Mouse (Mus musculus) neural tube, embryonic 13.5 days (tissue): ENCODE data around the gene Dnaja3. TPM values are rescaled to one million over a fixed set of nuclear protein-coding genes. Genes with fewer than 3 reads are reported as not detected.
"Not testable (repeated sequence)": the region's sequence is repeated elsewhere in the genome, so short reads cannot be mapped to it uniquely, and the experiment has no call there.

Source experiments
- ATAC-seq: fragments of 200-750 bp; cut with Nextera tagmentation; 2 replicates; pipeline ENCODE4 v1.8.0; 2017; ENCODE audit warnings: low read depth, mild to moderate bottlenecking, moderate TSS enrichment, moderate library complexity
- H3K27ac ChIP-seq: fragments of 300-500 bp; sonication (generic); replicated peaks from 2 replicates; pipeline ENCODE4 v1.5.1; 2015; ENCODE audit warnings: moderate library complexity, mild to moderate bottlenecking, inconsistent platforms
- H3K27me3 ChIP-seq: fragments of 300-500 bp; sonication (generic); 2 replicates; pipeline ENCODE4 v1.6.1; 2015; ENCODE audit warnings: mild to moderate bottlenecking, inconsistent platforms
- H3K36me3 ChIP-seq: fragments of 300-500 bp; sonication (generic); 2 replicates; pipeline ENCODE4 v1.6.1; 2015; ENCODE audit warnings: mild to moderate bottlenecking, inconsistent platforms
- H3K4me1 ChIP-seq: fragments of 300-500 bp; sonication (generic); replicated peaks from 2 replicates; pipeline ENCODE4 v1.6.1; 2015; ENCODE audit warnings: inconsistent platforms
- H3K4me2 ChIP-seq: fragments of 300-500 bp; sonication (generic); 2 replicates; pipeline ENCODE4 v1.6.1; 2015; ENCODE audit warnings: inconsistent platforms, mild to moderate bottlenecking, moderate library complexity
- H3K4me3 ChIP-seq: fragments of 300-500 bp; sonication (generic); 2 replicates; pipeline ENCODE4 v1.5.1; 2015; ENCODE audit warnings: mild to moderate bottlenecking, inconsistent platforms
- H3K9ac ChIP-seq: fragments of 300-500 bp; sonication (generic); 2 replicates; pipeline ENCODE4 v1.6.1; 2015; ENCODE audit warnings: moderate library complexity, mild to moderate bottlenecking, inconsistent platforms
- H3K9me3 ChIP-seq: fragments of 300-500 bp; sonication (generic); 2 replicates; pipeline ENCODE4 v1.6.1; 2016; ENCODE audit warnings: inconsistent platforms
- WGBS: fragments of 180-500 bp; shearing (Covaris S2); methylation state at CpG from one replicate; pipeline ENCODE4 v1.1.7; 2015; 5-methylcytosine and 5-hydroxymethylcytosine counted together
- polyA plus RNA-seq: library from polyadenylated mRNA; unstranded; fragments of >200 nt; fragmentation: Nextera tagmentation; extraction: Ambion mirVana; gene quantifications from 2 replicates; pipeline ENCODE4 v1.2.1, GENCODE M21; 2015

Gene Dnaja3
- polyA plus RNA-seq, 1 experiment from 2014 or later: 55.7 TPM

DNA sequence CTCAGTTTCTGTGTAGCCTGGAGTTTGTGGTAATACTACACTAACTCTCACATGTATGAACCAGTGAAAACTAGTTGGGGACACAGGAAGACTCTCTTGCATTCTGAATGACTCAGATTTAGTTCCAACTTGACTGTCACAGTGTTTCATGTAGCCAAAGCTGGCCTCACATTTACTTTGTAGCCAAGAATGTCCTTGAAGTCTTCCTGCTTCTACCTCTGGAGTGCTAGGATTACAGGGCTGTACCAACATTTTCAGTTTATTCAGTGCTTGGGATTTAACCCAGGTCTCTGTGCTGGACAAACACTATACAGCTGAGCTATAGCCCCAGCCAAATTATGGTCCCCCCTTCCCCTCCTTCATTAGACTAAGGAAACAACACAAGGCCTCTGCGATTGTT lies 102.4 kb downstream of the Dnaja3 start:
- Histone ChIP-seq H3K9me3 (no peaks in the 10 kb centered on the region), H3K4me2 (no peak overlapping the region), H3K9ac (no peak overlapping the region), H3K36me3 (peaks cover 7% of the 10 kb centered on the region; the same call in 1 of the 2 replicates), H3K4me3 (no peak overlapping the region), H3K27me3 (no peaks in the 10 kb centered on the region), H3K4me1 (no peaks in the 10 kb centered on the region), H3K27ac (no peak overlapping the region)
- WGBS: 93% methylated on average over 1 of the region's 1 CpGs
- no peak for ATAC-seq

DNA sequence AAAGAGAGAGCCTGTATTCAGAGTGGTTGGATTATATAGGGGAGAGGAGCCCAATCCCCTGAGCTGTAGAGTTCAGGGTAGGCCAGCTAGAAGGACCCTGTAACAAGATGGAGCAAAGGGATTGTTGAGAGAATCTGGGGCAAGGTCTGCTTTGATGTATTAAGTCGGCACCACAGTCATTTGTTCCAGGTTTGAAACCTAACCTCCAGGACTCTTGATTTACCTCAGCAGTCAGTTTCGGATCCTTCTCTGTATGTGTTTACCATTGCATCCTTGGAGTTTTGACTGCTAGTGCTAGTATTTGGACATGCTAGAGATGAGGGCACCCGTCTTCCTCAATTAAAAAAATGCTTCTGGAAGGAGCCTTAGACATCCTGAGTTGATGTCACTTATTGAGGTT lies 112.4 kb downstream of the Dnaja3 start:
- no peak overlapping the region for H3K27ac ChIP-seq
- peaks cover 5% of the 10 kb centered on the region for H3K36me3 ChIP-seq
- 92% methylated on average over 3 of the region's 3 CpGs for WGBS
- no peak overlapping the region for H3K9ac ChIP-seq
- no peaks in the 10 kb centered on the region for H3K27me3 ChIP-seq
- no peak for ATAC-seq
- no peak overlapping the region for H3K4me2 ChIP-seq
- 0 out of 2 replicates have a peak, but pooled peaks cover 4% of the 10 kb centered on the region for H3K9me3 ChIP-seq
- H3K4me3 ChIP-seq: no peak overlapping the region
- peaks cover 2% of the 10 kb centered on the region; the same call in 1 of the 2 replicates for H3K4me1 ChIP-seq

DNA sequence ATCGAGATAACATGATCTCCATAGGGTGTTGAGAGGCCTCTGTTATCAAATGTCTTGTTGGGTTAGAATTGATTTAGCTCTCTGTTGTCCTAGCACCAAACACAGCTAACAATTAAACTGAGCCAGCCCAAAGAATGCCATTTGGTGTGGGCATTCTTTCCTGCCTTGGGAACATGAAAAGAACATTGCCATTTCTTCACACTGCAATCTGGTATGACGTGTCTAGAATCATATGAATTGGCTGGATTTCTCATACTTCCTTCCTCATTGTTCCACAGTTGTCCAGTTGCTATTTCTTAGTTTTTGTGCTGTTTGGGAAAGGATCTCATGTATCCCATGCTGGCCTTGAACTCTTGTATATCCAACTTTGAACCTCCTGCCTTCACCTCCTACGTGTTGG lies 114.3 kb downstream of the Dnaja3 start:
- Histone ChIP-seq H3K27ac (no peak overlapping the region), H3K27me3 (no peaks in the 10 kb centered on the region), H3K36me3 (peaks cover 5% of the 10 kb centered on the region), H3K4me3 (no peak overlapping the region), H3K4me1 (peaks cover 10% of the 10 kb centered on the region), H3K4me2 (no peak overlapping the region), H3K9me3 (0 out of 2 replicates have a peak, but pooled peaks cover 4% of the 10 kb centered on the region), H3K9ac (no peak overlapping the region)
- WGBS: 90% methylated on average over 3 of the region's 3 CpGs
- no peak for ATAC-seq

DNA sequence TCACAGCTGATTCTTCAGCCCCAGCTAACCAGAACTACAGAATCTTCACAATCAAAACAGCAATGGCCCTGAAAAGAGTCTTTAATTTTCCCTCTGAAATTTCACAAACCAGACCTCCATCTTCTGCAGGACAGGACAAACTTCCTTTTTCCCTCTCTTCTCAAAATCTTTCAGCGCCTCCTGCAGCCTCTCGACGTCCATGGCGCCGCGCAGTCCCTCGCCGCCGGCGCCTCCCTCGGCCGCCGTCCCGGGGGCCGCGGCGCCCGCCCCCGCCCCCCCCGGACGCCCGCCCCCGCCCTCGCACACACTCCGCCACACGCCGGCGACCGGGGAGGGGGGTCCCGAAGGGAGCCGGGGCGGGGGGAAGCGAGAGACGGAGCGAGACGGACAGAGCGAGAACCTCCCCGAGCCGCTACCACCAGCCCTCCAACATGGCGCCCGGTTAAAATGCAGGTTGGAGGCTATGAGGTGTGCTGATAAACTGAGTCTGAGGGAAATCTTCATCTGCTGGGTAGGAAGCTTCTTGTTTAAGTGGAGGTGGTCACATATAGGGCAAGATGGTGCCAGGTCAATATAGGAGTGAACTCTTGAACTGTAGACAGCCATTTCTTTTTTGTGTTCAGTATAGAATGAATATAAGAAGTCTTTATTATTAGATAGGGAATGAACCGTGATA lies 117.0 kb downstream of the Dnaja3 start:
- not testable (repeated sequence) for H3K36me3 ChIP-seq, H3K27me3 ChIP-seq, H3K9me3 ChIP-seq
- Histone ChIP-seq H3K4me2 (peak overlapping the region; percentile 54), H3K27ac (peak overlapping the region; percentile 81), H3K4me3 (peak overlapping the region; percentile 41), H3K4me1 (peaks cover 10% of the 10 kb centered on the region), H3K9ac (peak overlapping the region; percentile 68)
- 12% methylated on average over 24 of the region's 42 CpGs for WGBS
- peak; percentile 92 for ATAC-seq

Other genes with a start within 250 kb of the Dnaja3 start
- gene Adcy9, start 219.5 kb upstream of the Dnaja3 start, polyA plus RNA-seq: 2.8 and 2.9 TPM in 2 replicates
- 28.9 and 31.8 TPM in 2 replicates for gene Srl, start 98.2 kb upstream of the Dnaja3 start, polyA plus RNA-seq
- 10.2 TPM in 2 replicates for gene Tfap4, start 80.1 kb upstream of the Dnaja3 start, polyA plus RNA-seq
- gene Glis2, start 45.3 kb upstream of the Dnaja3 start, polyA plus RNA-seq: 22.2 and 28.8 TPM in 2 replicates
- 152 and 169 TPM in 2 replicates for gene Pam16, start 15.0 kb upstream of the Dnaja3 start, polyA plus RNA-seq
- 6.7 TPM in 2 replicates for gene Vasn, start within 50 bp of the Dnaja3 start, polyA plus RNA-seq
- gene Coro7, start 39.8 kb downstream of the Dnaja3 start, polyA plus RNA-seq: 27.9 and 33.5 TPM in 2 replicates
- 55.5 and 57.2 TPM in 2 replicates for gene Nmral1, start 79.4 kb downstream of the Dnaja3 start, polyA plus RNA-seq
- gene Hmox2, start 86.4 kb downstream of the Dnaja3 start, polyA plus RNA-seq: 102 and 108 TPM in 2 replicates
- 100 and 109 TPM in 2 replicates for gene Cdip1, start 150.3 kb downstream of the Dnaja3 start, polyA plus RNA-seq
- 0.42 and 0.52 TPM in 2 replicates for gene 4930562C15Rik, start 195.4 kb downstream of the Dnaja3 start, polyA plus RNA-seq
- gene Ubald1, start 240.3 kb downstream of the Dnaja3 start, polyA plus RNA-seq: 54.4 and 66.3 TPM in 2 replicates
- gene Mgrn1, start 246.3 kb downstream of the Dnaja3 start, polyA plus RNA-seq: 105 and 110 TPM in 2 replicates